ENCODE assay signal across 14 mouse cellular contexts in genomic region chr8:121085561-121085960, GRCm38 (mm10). TPM values are rescaled to one million over a fixed set of nuclear protein-coding genes. Genes with fewer than 3 reads are reported as not detected.
DNase-seq lines count a peak whose midpoint lies in the region; ATAC-seq and TF ChIP-seq lines count a peak whose summit lies in the region.
"Had no signal": no experiment of that assay in that cellular context is flagged by ENCODE, and none has a peak within 500 bp of the region (broad histone marks: within the 10 kb centered on the region; RNA-seq: fewer than 3 reads in every experiment).

No protein-coding gene starts in this region.

- H3K9me3 ChIP-seq in heart, embryonic 11.5 days (replicated peaks; ENCODE audit: control insufficient read depth, low read length): no peaks in the 10 kb centered on the region
- H3K9me3 ChIP-seq in lung, embryonic 16.5 days (ENCODE audit: control insufficient read depth, low read length): no peaks in the 10 kb centered on the region
- H3K9me3 ChIP-seq in limb, embryonic 14.5 days (ENCODE audit: control insufficient read depth, low read length): no peaks in the 10 kb centered on the region
- no peaks in the 10 kb centered on the region for H3K9me3 ChIP-seq in stomach, embryonic 15.5 days
- H3K9me3 ChIP-seq: heart, embryonic 12.5 days had no signal

- peaks cover 28% of the 10 kb centered on the region for H3K4me1 ChIP-seq in heart, embryonic 11.5 days (ENCODE audit: control insufficient read depth, insufficient read depth, low read length)
- H3K4me1 ChIP-seq in lung, embryonic 16.5 days (replicated peaks; ENCODE audit: control insufficient read depth, insufficient read depth, low read length): peaks cover 4% of the 10 kb centered on the region
- peaks cover 12% of the 10 kb centered on the region for H3K4me1 ChIP-seq in limb, embryonic 14.5 days (ENCODE audit: control insufficient read depth, insufficient read depth, low read length)
- H3K4me1 ChIP-seq in stomach, embryonic 15.5 days: peaks cover 9% of the 10 kb centered on the region; the same call in 1 of the 2 replicates

- no peak for DNase-seq in heart, postnatal 10 days
- DNase-seq in lung, postnatal 25 days (ENCODE audit: low spot score): no peak
- DNase-seq in limb, embryonic 14.5 days (ENCODE audit: low spot score): no peak
- DNase-seq in urinary bladder, adult 2 months (ENCODE audit: low spot score): no peak
- no peak for DNase-seq in kidney, adult 11 months
- DNase-seq: cerebellum, adult 9-10 months; kidney, adult 8-10 months; right cerebral cortex, postnatal 14 days had no signal

- no peaks in the 10 kb centered on the region for H3K36me3 ChIP-seq in heart, embryonic 11.5 days (ENCODE audit: control insufficient read depth, insufficient read depth, low read length)
- no peaks in the 10 kb centered on the region for H3K36me3 ChIP-seq in lung, embryonic 16.5 days (ENCODE audit: control insufficient read depth, insufficient read depth, low read length)
- no peaks in the 10 kb centered on the region for H3K36me3 ChIP-seq in limb, embryonic 14.5 days (ENCODE audit: control insufficient read depth, insufficient read depth, low read length)
- H3K36me3 ChIP-seq in stomach, embryonic 15.5 days: no peaks in the 10 kb centered on the region
- H3K36me3 ChIP-seq: heart, embryonic 12.5 days had no signal

- no peak for TF ChIP-seq POLR2A in limb, embryonic 14.5 days (IDR thresholded peaks at IDR 0.05; ENCODE audit: borderline replicate concordance, extremely low read depth, insufficient read depth, insufficient read length)

- peak overlapping the region; percentile 98; the same call in 1 of the 2 replicates for H3K4me2 ChIP-seq in heart, embryonic 11.5 days
- peak overlapping the region; percentile 79 for H3K4me2 ChIP-seq in lung, embryonic 16.5 days (ENCODE audit: low read depth, low read length)
- no peak overlapping the region for H3K4me2 ChIP-seq in limb, embryonic 14.5 days (replicated peaks; ENCODE audit: low read depth, low read length, severe bottlenecking)
- peak overlapping the region; percentile 82 for H3K4me2 ChIP-seq in stomach, embryonic 15.5 days

- ATAC-seq in heart, embryonic 11.5 days (replicated peaks; ENCODE audit: insufficient number of reproducible peaks, low FRiP score, low TSS enrichment): no peak
- ATAC-seq in lung, embryonic 16.5 days (ENCODE audit: low read depth): no peak
- no peak for ATAC-seq in limb, embryonic 14.5 days (ENCODE audit: low FRiP score, low read depth)
- ATAC-seq in stomach, embryonic 15.5 days (ENCODE audit: insufficient read depth, low FRiP score, low read depth): no peak

- no peak overlapping the region for H3K9ac ChIP-seq in heart, embryonic 11.5 days (ENCODE audit: low read depth, low read length)
- H3K9ac ChIP-seq in lung, embryonic 16.5 days (ENCODE audit: low read length): peak overlapping the region; percentile 83
- H3K9ac ChIP-seq in limb, embryonic 14.5 days (ENCODE audit: low read depth, low read length, severe bottlenecking): no peak overlapping the region
- peak overlapping the region; percentile 68 for H3K9ac ChIP-seq in stomach, embryonic 15.5 days
- H3K9ac ChIP-seq: heart, embryonic 12.5 days had no signal

- peak overlapping the region; percentile 60 for H3K4me3 ChIP-seq in heart, embryonic 11.5 days (ENCODE audit: low read depth, low read length)
- H3K4me3 ChIP-seq in lung, embryonic 16.5 days (ENCODE audit: low read length): peak overlapping the region; percentile 57
- H3K4me3 ChIP-seq in limb, embryonic 14.5 days (replicated peaks; ENCODE audit: low read length): 0 out of 2 replicates have a peak overlapping the region, but pooled peaks have one; percentile 5
- peak overlapping the region; percentile 68 for H3K4me3 ChIP-seq in stomach, embryonic 15.5 days (replicated peaks)

- 51% methylated on average over 3 of the region's 3 CpGs for WGBS in heart, embryonic 11.5 days (ENCODE audit: insufficient replicate concordance)
- 21% methylated on average over 3 of the region's 3 CpGs for WGBS in lung, embryonic 16.5 days
- WGBS in limb, embryonic 14.5 days: 60% methylated on average over 3 of the region's 3 CpGs
- 34% methylated on average over 3 of the region's 3 CpGs for WGBS in stomach, embryonic 15.5 days

- peaks cover 99% of the 10 kb centered on the region for H3K27me3 ChIP-seq in heart, embryonic 11.5 days (ENCODE audit: control insufficient read depth, insufficient read depth, low read length)
- peaks cover 66% of the 10 kb centered on the region for H3K27me3 ChIP-seq in lung, embryonic 16.5 days (ENCODE audit: control insufficient read depth, insufficient read depth, low read depth, low read length)
- H3K27me3 ChIP-seq in limb, embryonic 14.5 days (ENCODE audit: control insufficient read depth, insufficient read depth, low read length): peaks cover 100% of the 10 kb centered on the region
- peaks cover 76% of the 10 kb centered on the region for H3K27me3 ChIP-seq in stomach, embryonic 15.5 days (replicated peaks)

- no peak overlapping the region for H3K27ac ChIP-seq in heart, embryonic 11.5 days (ENCODE audit: low read depth, low read length)
- H3K27ac ChIP-seq in lung, embryonic 16.5 days (ENCODE audit: low read length): peak overlapping the region; percentile 99
- no peak overlapping the region for H3K27ac ChIP-seq in limb, embryonic 14.5 days (replicated peaks; ENCODE audit: low read depth, low read length)
- H3K27ac ChIP-seq in stomach, embryonic 15.5 days: peak overlapping the region; percentile 89
- H3K27ac ChIP-seq: macrophage had no signal

- intact Hi-C loops in heart, postnatal 10 days (cut with DNase I): no loop called here

RNA-seq across cellular contexts. Expression of gene Foxf1, which starts 1.4 kb away (rescaled TPM):
- 3.1 and 9.0 TPM in 2 replicates for polyA plus RNA-seq in heart, embryonic 11.5 days (2014; fragmentation: Nextera tagmentation; extraction: Ambion mirVana)
- under 1 TPM; 0.37 to 0.38 TPM for total RNA-seq in heart, postnatal 10 days (2021)
- 126 and 138 TPM in 2 replicates for polyA plus RNA-seq in lung, embryonic 16.5 days (2015; fragmentation: Nextera tagmentation; extraction: Ambion mirVana)
- polyA plus RNA-seq in limb, embryonic 14.5 days (2012; rRNA removed): 0.54 and 1.00 TPM in 2 replicates
- 0.15 and 0.28 TPM in 2 replicates for polyA plus RNA-seq in limb, embryonic 14.5 days (2014; fragmentation: Nextera tagmentation; extraction: Ambion mirVana)
- polyA plus RNA-seq in stomach, embryonic 15.5 days (2015; fragmentation: Nextera tagmentation; extraction: Ambion mirVana): 131 and 136 TPM in 2 replicates
- 104 and 117 TPM in 2 replicates for polyA plus RNA-seq in urinary bladder, adult 2 months (2012; rRNA removed)

RNA-seq across cellular contexts. Expression of gene Mthfsd, which starts 22.6 kb away (rescaled TPM):
- polyA plus RNA-seq in heart, embryonic 11.5 days (2014; fragmentation: Nextera tagmentation; extraction: Ambion mirVana): 45.1 and 46.2 TPM in 2 replicates
- total RNA-seq in heart, postnatal 10 days (2021): 10 to 100 TPM; 13.2 to 15.5 TPM
- polyA plus RNA-seq in lung, embryonic 16.5 days (2015; fragmentation: Nextera tagmentation; extraction: Ambion mirVana): 50.6 and 59.2 TPM in 2 replicates
- polyA plus RNA-seq in limb, embryonic 14.5 days (2012; rRNA removed): 120 and 122 TPM in 2 replicates
- polyA plus RNA-seq in limb, embryonic 14.5 days (2014; fragmentation: Nextera tagmentation; extraction: Ambion mirVana): 59.9 and 62.8 TPM in 2 replicates
- polyA plus RNA-seq in stomach, embryonic 15.5 days (2015; fragmentation: Nextera tagmentation; extraction: Ambion mirVana): 53.9 and 56.3 TPM in 2 replicates
- 95.5 and 139 TPM in 2 replicates for polyA plus RNA-seq in urinary bladder, adult 2 months (2012; rRNA removed)

RNA-seq across cellular contexts. Expression of gene Foxc2, which starts 30.4 kb away (rescaled TPM):
- polyA plus RNA-seq in heart, embryonic 11.5 days (2014; fragmentation: Nextera tagmentation; extraction: Ambion mirVana): 12.7 and 14.1 TPM in 2 replicates
- 1 to 10 TPM; 4.0 TPM for total RNA-seq in heart, postnatal 10 days (2021)
- 0.58 and 0.62 TPM in 2 replicates for polyA plus RNA-seq in lung, embryonic 16.5 days (2015; fragmentation: Nextera tagmentation; extraction: Ambion mirVana)
- polyA plus RNA-seq in limb, embryonic 14.5 days (2012; rRNA removed): 14.3 and 24.4 TPM in 2 replicates
- polyA plus RNA-seq in limb, embryonic 14.5 days (2014; fragmentation: Nextera tagmentation; extraction: Ambion mirVana): 9.7 and 12.5 TPM in 2 replicates
- polyA plus RNA-seq in stomach, embryonic 15.5 days (2015; fragmentation: Nextera tagmentation; extraction: Ambion mirVana): 0.77 and 0.90 TPM in 2 replicates
- polyA plus RNA-seq in urinary bladder, adult 2 months (2012; rRNA removed): 0.47 and 1.0 TPM in 2 replicates
- polyA plus RNA-seq: macrophage had no signal

RNA-seq across cellular contexts. Expression of gene Foxl1, which starts 42.2 kb away (rescaled TPM):
- 0.69 and 1.2 TPM in 2 replicates for polyA plus RNA-seq in heart, embryonic 11.5 days (2014; fragmentation: Nextera tagmentation; extraction: Ambion mirVana)
- under 1 TPM; 0.27 to 0.43 TPM for total RNA-seq in heart, postnatal 10 days (2021)
- polyA plus RNA-seq in lung, embryonic 16.5 days (2015; fragmentation: Nextera tagmentation; extraction: Ambion mirVana): 3.1 and 3.3 TPM in 2 replicates
- 0.40 and 0.72 TPM in 2 replicates for polyA plus RNA-seq in limb, embryonic 14.5 days (2012; rRNA removed)
- polyA plus RNA-seq in limb, embryonic 14.5 days (2014; fragmentation: Nextera tagmentation; extraction: Ambion mirVana): 0.18 and 0.28 TPM in 2 replicates
- 7.2 and 9.4 TPM in 2 replicates for polyA plus RNA-seq in stomach, embryonic 15.5 days (2015; fragmentation: Nextera tagmentation; extraction: Ambion mirVana)
- 3.4 and 5.0 TPM in 2 replicates for polyA plus RNA-seq in urinary bladder, adult 2 months (2012; rRNA removed)
- polyA plus RNA-seq: macrophage; neural tube, embryonic 14.5 days had no signal

Comparison
In these comparisons a context has a peak if more than half of its experiments do, and no peak if none do; other contexts are left out.
1. H3K27ac ChIP-seq: peak in lung, embryonic 16.5 days (single experiment) and stomach, embryonic 15.5 days (single experiment); none in heart, embryonic 11.5 days (single experiment) and limb, embryonic 14.5 days (single experiment).
2. H3K4me3 ChIP-seq: peak in every context shown above with its lines; median percentile 68 in stomach, embryonic 15.5 days; 60 in heart, embryonic 11.5 days; 57 in lung, embryonic 16.5 days; 5 in limb, embryonic 14.5 days.
3. H3K9ac ChIP-seq: peak in lung, embryonic 16.5 days (single experiment) and stomach, embryonic 15.5 days (single experiment); none in heart, embryonic 11.5 days (single experiment) and limb, embryonic 14.5 days (single experiment).
4. RNA of gene Foxf1, which starts 1.4 kb away (polyA plus RNA-seq): 126 to 138 TPM in lung, embryonic 16.5 days, 131 to 136 TPM in stomach, embryonic 15.5 days and 104 to 117 TPM in urinary bladder, adult 2 months; 3.1 to 9.0 TPM in heart, embryonic 11.5 days and 0.15 to 1.00 TPM in limb, embryonic 14.5 days; every median in the first group is over 10 times any median in the second.